Mouse (Mus musculus) B cell, adult 2 months (primary cell): Measurements from ENCODE around the gene Eif4e1b.

Experiments used
- DNase-seq, 2 experiments: peaks; one replicate each; pipeline ENCODE4 v3.0.0; 2022

Gene Eif4e1b

GRCm38 (mm10) chr13:54803010-54803409 lies 19.2 kb downstream of the Eif4e1b start:
- peak in 1 of 2 experiments; percentile 24 for DNase-seq

GRCm38 (mm10) chr13:54805134-54805838 lies 21.5 kb downstream of the Eif4e1b start:
- no peak for DNase-seq

GRCm38 (mm10) chr13:54806434-54806976 lies 22.7 kb downstream of the Eif4e1b start:
- no peak for DNase-seq

GRCm38 (mm10) chr13:54808067-54808466 lies 24.3 kb downstream of the Eif4e1b start:
- DNase-seq = no peak

GRCm38 (mm10) chr13:54811476-54811875 lies 27.7 kb downstream of the Eif4e1b start:
- no peak for DNase-seq

- no peak for DNase-seq
Observed at GRCm38 (mm10) chr13:54813381-54813780, 29.6 kb downstream of the Eif4e1b start.

GRCm38 (mm10) chr13:54818399-54819254 lies 34.8 kb downstream of the Eif4e1b start:
- DNase-seq = no peak

- no peak for DNase-seq
Observed at GRCm38 (mm10) chr13:54821106-54821505, 37.3 kb downstream of the Eif4e1b start.

GRCm38 (mm10) chr13:54821931-54822330 lies 38.1 kb downstream of the Eif4e1b start:
- DNase-seq = no peak

- no peak for DNase-seq
Observed at GRCm38 (mm10) chr13:54824111-54824931, 40.5 kb downstream of the Eif4e1b start.

- DNase-seq = no peak
Observed at GRCm38 (mm10) chr13:54827992-54828391, 44.2 kb downstream of the Eif4e1b start.

- no peak for DNase-seq
Observed at GRCm38 (mm10) chr13:54828508-54828907, 44.7 kb downstream of the Eif4e1b start.

- no peak for DNase-seq
Observed at GRCm38 (mm10) chr13:54829450-54829849, 45.7 kb downstream of the Eif4e1b start.

- DNase-seq = no peak
Observed at GRCm38 (mm10) chr13:54836351-54837030, 52.7 kb downstream of the Eif4e1b start.

- DNase-seq = no peak
Observed at GRCm38 (mm10) chr13:54837061-54837460, 53.3 kb downstream of the Eif4e1b start.

- no peak for DNase-seq
Observed at GRCm38 (mm10) chr13:54837471-54837889, 53.7 kb downstream of the Eif4e1b start.
